Mouse (Mus musculus) kidney, postnatal 14 days (tissue): ENCODE results near the gene Tmub2.

Source experiments
- DNase-seq: peaks from one replicate; pipeline ENCODE4 v3.0.0; 2022; ENCODE audit warnings: mixed read lengths

Tmub2 gene

GRCm38 (mm10) chr11:102331806-102332205 is 47.1 kb downstream of the Tmub2 start:
- no peak for DNase-seq

DNA sequence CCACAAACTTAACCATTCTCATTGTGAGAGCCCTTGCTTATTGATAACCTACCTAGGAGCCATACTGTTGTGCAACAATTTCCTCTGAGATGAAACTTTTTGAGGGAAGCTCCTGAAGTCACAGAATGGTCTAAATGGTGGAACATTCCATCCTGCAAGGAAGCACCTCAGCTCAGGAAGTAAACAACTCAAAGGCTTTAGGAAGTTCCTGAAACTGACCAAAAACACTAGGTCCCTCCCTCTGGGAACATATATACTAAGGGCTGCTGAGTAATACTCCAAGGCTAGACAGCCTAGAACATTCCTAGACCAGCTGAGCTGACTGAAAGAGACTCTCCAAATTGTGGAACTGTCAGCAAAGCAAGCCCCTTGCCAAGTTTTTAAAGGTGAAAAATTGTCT is 48.3 kb downstream of the Tmub2 start:
- DNase-seq: no peak

DNA sequence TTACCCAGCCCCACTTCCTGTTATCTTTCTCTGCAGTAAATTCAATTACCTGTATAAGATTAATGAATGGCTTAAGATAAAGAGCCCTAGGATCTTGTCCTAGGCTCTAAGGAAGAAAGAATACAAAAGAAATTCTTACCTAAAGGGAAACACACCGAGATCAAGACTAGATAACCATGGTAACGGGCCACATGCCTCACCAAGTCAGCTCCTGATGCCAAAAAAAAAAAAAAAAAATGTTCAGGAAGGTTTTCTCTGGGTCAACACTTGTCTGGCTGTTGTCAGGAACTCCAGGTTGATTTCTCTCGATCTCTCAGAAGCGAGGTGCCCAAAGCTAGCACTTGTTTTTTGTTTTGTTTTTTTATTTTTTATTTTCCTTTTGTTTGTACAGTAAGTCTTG is 49.3 kb downstream of the Tmub2 start:
- no peak for DNase-seq

DNA sequence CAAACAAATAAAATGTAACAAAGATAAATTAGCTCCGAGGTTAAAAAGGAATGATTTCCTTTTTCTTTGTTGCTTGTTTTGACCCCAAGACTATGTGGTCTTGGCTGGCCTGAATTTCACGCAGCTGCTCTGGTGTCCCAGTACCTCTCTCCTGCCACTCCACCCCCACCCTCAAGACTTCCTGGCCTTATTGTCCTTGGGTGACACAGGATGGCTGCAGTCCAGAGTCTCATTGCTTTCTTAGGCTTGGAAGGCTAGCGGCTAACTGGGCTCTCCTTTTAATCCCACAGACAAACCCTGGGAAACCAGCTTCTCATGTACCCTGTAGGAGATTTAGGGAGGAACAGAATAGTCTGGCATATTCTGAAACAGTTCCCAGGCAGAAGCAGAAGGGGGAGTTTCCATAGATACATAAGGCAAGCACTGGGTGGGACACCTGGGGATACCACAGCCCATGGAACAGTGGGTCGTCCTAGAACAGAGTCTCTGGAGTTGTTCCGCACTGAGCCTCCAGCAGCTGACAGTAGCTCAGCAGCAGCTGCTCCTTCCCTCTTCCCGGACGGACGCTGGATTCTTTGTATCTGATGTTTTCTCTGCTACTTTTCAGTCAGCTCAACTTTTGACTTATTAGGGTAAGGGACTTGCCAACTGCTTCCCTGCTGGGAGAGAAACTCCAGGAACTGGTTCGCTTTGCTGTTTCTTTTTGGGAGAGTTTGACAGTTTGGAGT is 50.4 kb downstream of the Tmub2 start:
- DNase-seq: peak; percentile 61

- no peak for DNase-seq
Observed at GRCm38 (mm10) chr11:102336191-102336590, 51.5 kb downstream of the Tmub2 start.

GRCm38 (mm10) chr11:102337921-102338320 is 53.2 kb downstream of the Tmub2 start:
- DNase-seq: no peak

DNA sequence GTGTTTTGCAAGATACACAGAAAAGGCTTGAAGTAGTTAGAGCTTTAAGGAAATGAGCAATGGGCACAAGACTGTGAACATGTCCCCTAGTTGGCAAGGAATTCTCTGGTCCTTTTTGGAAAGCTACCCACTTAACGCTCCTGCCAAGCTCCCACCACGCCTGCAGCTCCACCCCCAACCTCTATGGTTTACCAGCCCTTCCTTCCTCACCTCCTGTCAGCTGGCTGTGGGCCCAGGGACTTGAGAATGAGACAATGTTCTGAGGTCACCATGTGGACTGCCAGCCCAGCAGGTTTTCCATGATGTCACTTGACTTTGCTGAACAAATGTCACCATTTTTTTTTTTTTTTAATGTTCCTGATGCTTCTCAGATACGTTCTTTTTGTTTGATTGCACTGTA is 53.8 kb downstream of the Tmub2 start:
- peak; percentile 89 for DNase-seq
